Comparison of ENCODE assay signal across 9 mouse cellular contexts in the genomic region with DNA sequence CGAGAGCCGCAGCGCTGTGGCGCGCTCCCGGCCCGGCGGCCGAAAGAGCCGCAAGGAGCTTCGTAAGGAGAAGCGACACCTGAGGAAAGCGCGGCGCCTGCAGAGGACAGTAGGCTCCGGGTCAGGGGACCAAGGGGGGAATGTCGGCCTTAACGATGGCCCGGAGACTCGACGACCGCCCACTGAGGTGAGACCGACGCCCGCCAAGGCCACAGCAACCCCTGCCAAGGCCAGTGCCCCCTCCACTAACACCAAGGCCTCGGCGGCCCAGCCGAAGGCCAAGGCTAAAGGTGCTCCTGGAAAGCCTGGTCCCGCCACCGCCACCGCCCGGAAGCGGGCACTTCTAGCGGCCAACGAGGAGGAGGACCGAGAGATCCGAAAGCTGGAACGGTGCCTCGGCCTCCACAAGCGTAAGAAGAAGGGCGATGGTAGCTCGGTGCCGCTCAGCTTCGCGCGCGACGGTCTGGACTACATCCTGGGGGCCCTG. TPM values are rescaled to one million over a fixed set of nuclear protein-coding genes. Genes with fewer than 3 reads are reported as not detected.
DNase-seq lines count a peak whose midpoint lies in the region; ATAC-seq and TF ChIP-seq lines count a peak whose summit lies in the region.
"Had no signal": no experiment of that assay in that cellular context is flagged by ENCODE, and none has a peak within 500 bp of the region (broad histone marks: within the 10 kb centered on the region; RNA-seq: fewer than 3 reads in every experiment).

No protein-coding gene starts in this region.

- H3K4me3 ChIP-seq in E14TG2a.4 (replicated peaks; ENCODE audit: low read length) = peak overlapping the region; percentile 95
- peak overlapping the region; percentile 87 for H3K4me3 ChIP-seq in intestine, postnatal 0 days (ENCODE audit: low read depth, low read length)
- peak overlapping the region; percentile 94 for H3K4me3 ChIP-seq in lung, embryonic 14.5 days (ENCODE audit: low read depth, low read length)

- ATAC-seq in common myeloid progenitor, adult 5-6 weeks (replicated peaks; ENCODE audit: low read depth, poor library complexity, severe bottlenecking) = peak; percentile 40
- ATAC-seq in granulocyte monocyte progenitor cell, adult 5-6 weeks (replicated peaks; ENCODE audit: poor library complexity, severe bottlenecking) = peak; percentile 63
- ATAC-seq in intestine, postnatal 0 days = peak; percentile 58
- ATAC-seq in lung, embryonic 14.5 days (ENCODE audit: insufficient read depth) = peak; percentile 76
- peak; percentile 7; the same call in 1 of the 2 replicates for ATAC-seq in neutrophil, adult 5-6 weeks (ENCODE audit: extremely low read depth, insufficient number of reproducible peaks, low FRiP score, poor library complexity, severe bottlenecking)

- under 1% methylated on average over 48 of the region's 48 CpGs for WGBS in intestine, postnatal 0 days
- under 1% methylated on average over 48 of the region's 48 CpGs for WGBS in lung, embryonic 14.5 days

- peak; percentile 28 for DNase-seq in embryo, embryonic 10 days (ENCODE audit: low spot score)
- DNase-seq in embryo, embryonic 9.5 days (ENCODE audit: extremely low spot score) = no peak
- DNase-seq in lung, embryonic 14.5 days = peak; percentile 32

- H3K27me3 ChIP-seq in E14TG2a.4 (ENCODE audit: insufficient read depth, low read length) = peaks cover 4% of the 10 kb centered on the region; the same call in 1 of the 2 replicates
- no peaks in the 10 kb centered on the region for H3K27me3 ChIP-seq in intestine, postnatal 0 days (replicated peaks; ENCODE audit: control insufficient read depth, insufficient read depth, low read length)
- H3K27me3 ChIP-seq in lung, embryonic 14.5 days (ENCODE audit: insufficient read depth, low read length) = no peaks in the 10 kb centered on the region

- H3K4me1 ChIP-seq in E14TG2a.4 (replicated peaks; ENCODE audit: low read depth, low read length) = peaks cover 43% of the 10 kb centered on the region
- peaks cover 9% of the 10 kb centered on the region for H3K4me1 ChIP-seq in intestine, postnatal 0 days (replicated peaks; ENCODE audit: control insufficient read depth, insufficient read depth, low read length)
- peaks cover 8% of the 10 kb centered on the region for H3K4me1 ChIP-seq in lung, embryonic 14.5 days (ENCODE audit: insufficient read depth)

- TF ChIP-seq CTCF in E14TG2a.4 (conservative IDR thresholded peaks at IDR 0.05; ENCODE audit: low read length) = no peak
- TF ChIP-seq CTCF in intestine, postnatal 0 days (IDR thresholded peaks at IDR 0.05; ENCODE audit: low read depth) = no peak
- no peak for TF ChIP-seq CTCF in lung, embryonic 14.5 days (IDR thresholded peaks at IDR 0.05; ENCODE audit: low read depth)

- H3K9me3 ChIP-seq in E14TG2a.4 (ENCODE audit: low read length) = no peaks in the 10 kb centered on the region
- no peaks in the 10 kb centered on the region for H3K9me3 ChIP-seq in intestine, postnatal 0 days (ENCODE audit: control insufficient read depth)
- H3K9me3 ChIP-seq in lung, embryonic 14.5 days (ENCODE audit: low read depth, low read length) = no peaks in the 10 kb centered on the region

- H3K4me2 ChIP-seq in intestine, postnatal 0 days (replicated peaks; ENCODE audit: low read depth) = peak overlapping the region; percentile 92
- H3K4me2 ChIP-seq in lung, embryonic 14.5 days = peak overlapping the region; percentile 78

- H3K36me3 ChIP-seq in E14TG2a.4 (ENCODE audit: insufficient read depth, low read length) = peaks cover 46% of the 10 kb centered on the region
- peaks cover 20% of the 10 kb centered on the region for H3K36me3 ChIP-seq in intestine, postnatal 0 days (ENCODE audit: control insufficient read depth, insufficient read depth)
- H3K36me3 ChIP-seq in lung, embryonic 14.5 days (ENCODE audit: insufficient read depth) = peaks cover 39% of the 10 kb centered on the region

- peak overlapping the region; percentile 87 for H3K27ac ChIP-seq in intestine, postnatal 0 days (ENCODE audit: low read depth, low read length)
- peak overlapping the region; percentile 77 for H3K27ac ChIP-seq in lung, embryonic 14.5 days (ENCODE audit: low read depth)

- H3K9ac ChIP-seq in intestine, postnatal 0 days (ENCODE audit: low read depth, low read length) = peak overlapping the region; percentile 76
- peak overlapping the region; percentile 74 for H3K9ac ChIP-seq in lung, embryonic 14.5 days

RNA-seq across cellular contexts. Expression of gene Nom1, which starts 0.5 kb away (rescaled TPM):
- total RNA-seq in common myeloid progenitor, adult 5-6 weeks (2017) = 16.8 and 30.7 TPM in 2 replicates
- total RNA-seq in granulocyte monocyte progenitor cell, adult 5-6 weeks (2014; fragmentation: Nextera tagmentation) = 15.4 and 31.0 TPM in 2 replicates
- 14.3 and 23.8 TPM in 2 replicates for total RNA-seq in granulocyte monocyte progenitor cell, adult 5-6 weeks (2017)
- polyA plus RNA-seq in intestine, postnatal 0 days (2015; fragmentation: Nextera tagmentation; extraction: Ambion mirVana) = 14.5 and 16.0 TPM in 2 replicates
- polyA plus RNA-seq in lung, embryonic 14.5 days (2014; fragmentation: Nextera tagmentation; extraction: Ambion mirVana) = 21.2 and 26.8 TPM in 2 replicates
- 9.9 and 11.1 TPM in 2 replicates for total RNA-seq in neutrophil, adult 5-6 weeks (2017)

RNA-seq across cellular contexts. Expression of gene Mnx1, which starts 43.4 kb away (rescaled TPM):
- total RNA-seq in common myeloid progenitor, adult 5-6 weeks (2017) = not detected in 2 replicates
- not detected in 2 replicates for total RNA-seq in granulocyte monocyte progenitor cell, adult 5-6 weeks (2014; fragmentation: Nextera tagmentation)
- total RNA-seq in granulocyte monocyte progenitor cell, adult 5-6 weeks (2017) = not detected in 2 replicates
- 0.65 and 0.78 TPM in 2 replicates for polyA plus RNA-seq in intestine, postnatal 0 days (2015; fragmentation: Nextera tagmentation; extraction: Ambion mirVana)
- not detected in 2 replicates for polyA plus RNA-seq in lung, embryonic 14.5 days (2014; fragmentation: Nextera tagmentation; extraction: Ambion mirVana)
- total RNA-seq in neutrophil, adult 5-6 weeks (2017) = not detected in 2 replicates
- total RNA-seq: heart, postnatal 36 days had no signal

RNA-seq across cellular contexts. Expression of gene Lmbr1, which starts 56.7 kb away (rescaled TPM):
- 4.8 and 9.9 TPM in 2 replicates for total RNA-seq in common myeloid progenitor, adult 5-6 weeks (2017)
- 0.60 and 0.90 TPM in 2 replicates for total RNA-seq in granulocyte monocyte progenitor cell, adult 5-6 weeks (2014; fragmentation: Nextera tagmentation)
- total RNA-seq in granulocyte monocyte progenitor cell, adult 5-6 weeks (2017) = 2.9 and 6.6 TPM in 2 replicates
- polyA plus RNA-seq in intestine, postnatal 0 days (2015; fragmentation: Nextera tagmentation; extraction: Ambion mirVana) = 9.0 and 11.1 TPM in 2 replicates
- 11.8 and 12.8 TPM in 2 replicates for polyA plus RNA-seq in lung, embryonic 14.5 days (2014; fragmentation: Nextera tagmentation; extraction: Ambion mirVana)
- total RNA-seq in neutrophil, adult 5-6 weeks (2017) = 0.86 and 1.4 TPM in 2 replicates

Comparison
In these comparisons a context has a peak if more than half of its experiments do, and no peak if none do; other contexts are left out.
1. ATAC-seq: peak in every context shown above with its lines; median percentile 76 in lung, embryonic 14.5 days; 63 in granulocyte monocyte progenitor cell, adult 5-6 weeks; 58 in intestine, postnatal 0 days; 40 in common myeloid progenitor, adult 5-6 weeks; 7 in neutrophil, adult 5-6 weeks.